Mouse (Mus musculus) forebrain, embryonic 10.5 days (tissue): ENCODE measurements around the gene Hist2h3c2. TPM values are rescaled to one million over a fixed set of nuclear protein-coding genes. Genes with fewer than 3 reads are reported as not detected.

Source experiments
- DNase-seq: peaks from one replicate; pipeline ENCODE4 v3.0.0-alpha.2; 2017; ENCODE audit warnings: low spot score; ENCODE audit errors: extremely low spot score
- H3K27ac ChIP-seq: fragments of 300-500 bp; sonication (generic); 2 replicates; pipeline ENCODE4 v1.5.1; 2016; ENCODE audit warnings: mild to moderate bottlenecking
- H3K27me3 ChIP-seq: fragments of 300-500 bp; sonication (generic); 2 replicates; pipeline ENCODE4 v1.6.1; 2016; ENCODE audit warnings: mild to moderate bottlenecking; ENCODE audit not compliant: poor library complexity, severe bottlenecking
- H3K36me3 ChIP-seq: fragments of 300-500 bp; sonication (generic); replicated peaks from 2 replicates; pipeline ENCODE4 v1.6.1; 2016; ENCODE audit warnings: mild to moderate bottlenecking, moderate library complexity
- H3K4me1 ChIP-seq: fragments of 300-500 bp; sonication (generic); 2 replicates; pipeline ENCODE4 v1.6.1; 2016
- H3K4me3 ChIP-seq: fragments of 300-500 bp; sonication (generic); 2 replicates; pipeline ENCODE4 v1.5.1; 2016; ENCODE audit warnings: mild to moderate bottlenecking, moderate library complexity
- H3K9me3 ChIP-seq: fragments of 300-500 bp; sonication (generic); 2 replicates; pipeline ENCODE4 v1.6.1; 2016; ENCODE audit warnings: mild to moderate bottlenecking, moderate library complexity
- WGBS: fragments of 180-500 bp; shearing (Covaris S2); methylation state at CpG from one replicate; pipeline ENCODE4 v1.1.7; 2016; 5-methylcytosine and 5-hydroxymethylcytosine counted together
- polyA plus RNA-seq: library from polyadenylated mRNA; unstranded; fragments of >200 nt; fragmentation: Nextera tagmentation; extraction: Ambion mirVana; gene quantifications from 2 replicates; pipeline ENCODE4 v1.2.1, GENCODE M21; 2016

Hist2h3c2 gene
- polyA plus RNA-seq, 1 experiment from 2014 or later: 5.9 TPM

DNA sequence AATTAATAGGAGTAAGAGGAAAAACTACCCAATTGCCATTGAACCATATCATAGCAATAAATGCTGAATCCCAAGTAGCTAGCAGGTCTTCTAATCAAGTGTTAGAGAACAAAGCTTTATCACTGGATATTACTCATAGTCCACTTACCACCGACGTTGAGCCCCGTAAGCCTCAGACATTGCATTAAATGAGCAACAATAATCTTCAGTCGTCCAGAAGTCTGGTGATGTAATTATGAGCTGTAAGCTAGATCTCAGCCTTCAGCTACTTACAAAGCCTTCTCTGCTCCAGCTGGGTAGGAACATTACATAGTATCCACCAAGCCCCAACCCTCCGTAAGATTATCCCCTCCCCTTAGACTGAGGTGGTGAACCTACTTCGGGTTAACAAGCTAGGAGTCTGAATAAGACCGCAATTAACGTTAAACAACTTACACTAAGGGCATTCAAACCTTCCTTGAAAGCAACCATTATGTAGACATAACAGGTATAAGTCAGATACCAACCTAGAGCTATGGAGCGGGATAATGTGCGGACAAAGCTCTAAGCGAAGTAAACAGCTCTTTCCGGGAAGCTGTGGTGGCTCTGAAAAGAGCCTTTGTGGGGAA, 919 bp downstream of the Hist2h3c2 start:
- DNase-seq: peak; percentile 52
- Histone ChIP-seq H3K36me3 (no peaks in the 10 kb centered on the region), H3K27me3 (no peaks in the 10 kb centered on the region), H3K4me3 (peak overlapping the region; percentile 59), H3K4me1 (peaks cover 34% of the 10 kb centered on the region), H3K27ac (peak overlapping the region; percentile 93), H3K9me3 (no peaks in the 10 kb centered on the region)
- 1% methylated on average over 12 of the region's 12 CpGs for WGBS

GRCm38 (mm10) chr3:96237335-96237903, 1.5 kb downstream of the Hist2h3c2 start:
- Histone ChIP-seq H3K9me3 (no peaks in the 10 kb centered on the region), H3K4me1 (peaks cover 29% of the 10 kb centered on the region), H3K4me3 (peak overlapping the region; percentile 59), H3K36me3 (no peaks in the 10 kb centered on the region), H3K27ac (peak overlapping the region; percentile 93), H3K27me3 (no peaks in the 10 kb centered on the region)
- peak; percentile 44 for DNase-seq
- 31% methylated on average over 7 of the region's 7 CpGs for WGBS

- peak; percentile 38 for DNase-seq
- peak overlapping the region; percentile 93 for H3K27ac ChIP-seq
These were observed 2.0 kb downstream of the Hist2h3c2 start for GRCm38 (mm10) chr3:96236834-96237334.

DNA sequence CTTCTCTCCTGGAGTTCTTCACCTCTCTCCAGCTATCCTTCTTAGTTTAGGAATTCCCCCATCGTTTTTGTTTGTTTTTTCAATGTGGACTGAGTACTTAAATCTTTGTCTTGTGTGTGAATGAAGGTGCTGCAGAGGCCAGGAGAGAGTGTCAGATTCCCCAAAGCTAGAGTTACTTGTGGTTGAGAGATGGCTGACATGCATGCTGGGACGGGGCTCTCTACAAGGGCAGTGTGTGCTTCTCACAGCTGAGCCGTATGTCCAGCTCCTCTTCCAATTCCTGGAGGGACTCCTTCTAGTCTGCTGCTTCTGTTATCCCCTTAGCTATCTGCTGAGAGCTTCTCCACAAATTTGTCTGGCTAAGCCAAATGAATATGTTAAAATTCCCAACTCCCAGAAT, 3.1 kb downstream of the Hist2h3c2 start:
- Histone ChIP-seq H3K4me1 (peaks cover 22% of the 10 kb centered on the region), H3K9me3 (no peaks in the 10 kb centered on the region), H3K4me3 (no peak overlapping the region), H3K36me3 (no peaks in the 10 kb centered on the region), H3K27me3 (no peaks in the 10 kb centered on the region), H3K27ac (0 out of 2 replicates have a peak overlapping the region, but pooled peaks have one; percentile 26)
- 68% methylated on average over 3 of the region's 3 CpGs for WGBS
- no peak for DNase-seq

More at GRCm38 (mm10) chr3:96236834-96237334, 2.0 kb downstream of the Hist2h3c2 start:
- peak overlapping the region; percentile 59 for H3K4me3 ChIP-seq
- H3K4me1 ChIP-seq: peaks cover 28% of the 10 kb centered on the region
- 86% methylated on average over 4 of the region's 4 CpGs for WGBS
- H3K36me3 ChIP-seq: no peaks in the 10 kb centered on the region
- no peaks in the 10 kb centered on the region for H3K27me3 ChIP-seq
- H3K9me3 ChIP-seq: no peaks in the 10 kb centered on the region

- no peaks in the 10 kb centered on the region for H3K36me3 ChIP-seq
- WGBS: 96% methylated on average over 2 of the region's 2 CpGs
- no peak overlapping the region for H3K4me3 ChIP-seq
- H3K27me3 ChIP-seq: no peaks in the 10 kb centered on the region
- H3K27ac ChIP-seq: no peak overlapping the region
- DNase-seq: no peak
- H3K4me1 ChIP-seq: peaks cover 18% of the 10 kb centered on the region
- no peaks in the 10 kb centered on the region for H3K9me3 ChIP-seq
These were observed 4.0 kb downstream of the Hist2h3c2 start for GRCm38 (mm10) chr3:96234914-96235313.

- WGBS: 69% methylated on average over 2 of the region's 2 CpGs
These were observed 7.2 kb downstream of the Hist2h3c2 start for GRCm38 (mm10) chr3:96231758-96232120.

GRCm38 (mm10) chr3:96230910-96231757, 7.8 kb downstream of the Hist2h3c2 start:
- Histone ChIP-seq H3K4me1 (peaks cover 16% of the 10 kb centered on the region), H3K27me3 (no peaks in the 10 kb centered on the region), H3K36me3 (no peaks in the 10 kb centered on the region), H3K27ac (no peak overlapping the region), H3K9me3 (no peaks in the 10 kb centered on the region), H3K4me3 (no peak overlapping the region)
- no peak for DNase-seq
- 81% methylated on average over 4 of the region's 4 CpGs for WGBS

More at GRCm38 (mm10) chr3:96231758-96232120, 7.2 kb downstream of the Hist2h3c2 start:
- Histone ChIP-seq H3K27ac (no peak overlapping the region), H3K4me3 (no peak overlapping the region), H3K27me3 (no peaks in the 10 kb centered on the region), H3K36me3 (no peaks in the 10 kb centered on the region), H3K9me3 (no peaks in the 10 kb centered on the region), H3K4me1 (peaks cover 13% of the 10 kb centered on the region)
- no peak for DNase-seq

DNA sequence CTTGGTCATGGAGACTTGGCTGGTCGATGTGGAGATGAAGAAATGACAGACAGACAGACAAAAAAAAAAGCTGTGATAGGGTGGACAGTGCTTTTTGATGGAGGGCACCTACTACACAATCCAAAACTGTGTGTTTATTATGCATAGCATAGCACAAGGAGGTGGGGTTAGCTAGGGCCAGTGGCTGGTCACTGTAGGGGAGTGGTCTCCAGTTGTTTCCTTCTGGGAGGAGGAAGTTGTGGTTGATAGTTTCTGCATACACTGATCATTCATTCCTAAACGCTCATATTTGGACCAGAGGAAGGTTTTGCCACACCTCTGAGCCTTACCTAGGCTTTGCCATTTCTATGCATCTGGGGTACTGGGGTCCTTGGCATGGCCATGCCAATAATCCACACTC, 8.5 kb downstream of the Hist2h3c2 start:
- DNase-seq: no peak
- Histone ChIP-seq H3K9me3 (no peaks in the 10 kb centered on the region), H3K27ac (no peak overlapping the region), H3K36me3 (no peaks in the 10 kb centered on the region), H3K4me1 (peaks cover 23% of the 10 kb centered on the region), H3K27me3 (no peaks in the 10 kb centered on the region), H3K4me3 (no peak overlapping the region)
- 77% methylated on average over 2 of the region's 2 CpGs for WGBS

DNA sequence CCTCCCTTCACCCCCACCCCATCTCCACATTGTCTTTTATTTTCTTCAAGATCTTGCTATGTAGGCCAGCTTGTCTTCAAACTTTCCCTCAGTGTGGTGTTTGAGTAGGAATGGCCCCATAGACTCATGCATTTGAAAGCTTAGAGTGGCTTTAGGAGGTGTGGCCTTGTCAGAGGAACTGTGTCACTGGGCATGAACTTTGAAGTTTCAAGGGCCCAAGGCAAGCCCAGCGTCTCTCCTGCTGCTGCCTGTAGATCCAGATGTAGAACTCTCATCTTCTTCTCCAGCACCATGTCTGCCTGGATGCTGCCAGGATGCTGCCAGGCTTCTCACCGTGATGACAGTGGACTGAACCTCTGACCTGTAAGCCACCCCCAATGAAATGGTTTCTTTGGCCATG, 10.1 kb downstream of the Hist2h3c2 start:
- Histone ChIP-seq H3K27me3 (no peaks in the 10 kb centered on the region), H3K27ac (no peak overlapping the region), H3K9me3 (no peaks in the 10 kb centered on the region), H3K36me3 (no peaks in the 10 kb centered on the region), H3K4me3 (no peak overlapping the region), H3K4me1 (peaks cover 39% of the 10 kb centered on the region)
- 85% methylated on average over 2 of the region's 2 CpGs for WGBS
- DNase-seq: no peak

- H3K27ac ChIP-seq: peak overlapping the region; percentile 30; the same call in 1 of the 2 replicates
- H3K27me3 ChIP-seq: no peaks in the 10 kb centered on the region
- WGBS: 72% methylated on average over 8 of the region's 8 CpGs
- no peaks in the 10 kb centered on the region for H3K36me3 ChIP-seq
- H3K4me3 ChIP-seq: no peak overlapping the region; the same call in 1 of the 2 replicates
- no peak for DNase-seq
- H3K4me1 ChIP-seq: peaks cover 58% of the 10 kb centered on the region
- H3K9me3 ChIP-seq: no peaks in the 10 kb centered on the region
These were observed 12.0 kb downstream of the Hist2h3c2 start for GRCm38 (mm10) chr3:96226695-96227648.

DNA sequence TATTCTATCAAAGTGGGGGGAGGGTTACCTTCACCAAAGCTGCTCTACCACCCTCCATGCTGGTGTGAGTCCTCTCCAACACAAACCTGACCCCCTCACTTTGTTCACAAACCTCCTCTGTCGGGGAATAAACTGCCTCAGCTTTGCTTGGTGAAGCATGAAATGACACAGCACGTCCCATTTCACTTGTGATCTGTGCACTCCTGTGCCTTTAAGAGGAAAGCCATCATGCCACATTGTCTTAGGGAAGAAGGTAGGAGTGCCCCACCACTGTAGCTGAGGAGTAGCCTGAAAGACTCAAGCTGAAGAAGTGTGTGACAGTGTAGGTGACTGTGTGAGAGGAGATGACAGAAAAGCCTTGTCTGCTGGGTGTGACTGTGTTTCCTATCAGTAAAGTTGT, 13.5 kb downstream of the Hist2h3c2 start:
- no peak for DNase-seq
- peaks cover 68% of the 10 kb centered on the region for H3K4me1 ChIP-seq
- H3K4me3 ChIP-seq: peak overlapping the region; percentile 20; the same call in 1 of the 2 replicates
- 9% methylated on average over 2 of the region's 2 CpGs for WGBS
- H3K27ac ChIP-seq: peak overlapping the region; percentile 74
- no peaks in the 10 kb centered on the region for H3K36me3 ChIP-seq
- H3K9me3 ChIP-seq: no peaks in the 10 kb centered on the region
- H3K27me3 ChIP-seq: no peaks in the 10 kb centered on the region

DNA sequence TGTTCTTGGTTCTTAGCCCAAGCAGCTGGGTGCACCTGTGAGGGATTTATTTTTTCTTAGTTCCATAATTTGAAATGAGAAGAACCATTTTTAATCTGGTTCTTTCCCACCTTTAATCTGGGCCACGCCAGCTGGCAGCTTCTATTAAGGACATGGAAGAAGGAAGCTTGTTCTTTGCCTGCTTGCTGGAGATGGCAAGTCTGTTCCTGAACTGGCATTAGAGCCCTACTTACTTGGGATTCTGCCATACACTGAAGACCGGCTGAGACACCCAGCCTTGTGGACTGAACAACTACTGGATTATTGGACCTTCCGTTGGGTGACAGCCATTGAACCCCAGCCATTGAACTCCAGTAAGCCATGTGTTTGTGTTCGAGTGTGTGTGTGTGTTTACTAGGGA, 16.2 kb downstream of the Hist2h3c2 start:
- Histone ChIP-seq H3K9me3 (no peaks in the 10 kb centered on the region), H3K36me3 (no peaks in the 10 kb centered on the region), H3K27me3 (no peaks in the 10 kb centered on the region), H3K4me1 (peaks cover 82% of the 10 kb centered on the region), H3K4me3 (peak overlapping the region; percentile 69), H3K27ac (peak overlapping the region; percentile 95; the same call in 1 of the 2 replicates)
- WGBS: 95% methylated on average over 4 of the region's 4 CpGs
- DNase-seq: no peak
